Mouse (Mus musculus) cerebellum, postnatal 36 days (tissue): ENCODE results near the gene Ece1.

Experiments
- DNase-seq, 2 experiments: peaks; one replicate each; pipeline ENCODE4 v3.0.0; 2021 to 2022; ENCODE audit warnings: mixed read lengths in 2 of 2

Gene Ece1

GRCm38 (mm10) chr4:137992890-137993289, 130.9 kb downstream of the Ece1 start, which contains the start of gene Eif4g3:
Eif4g3 (plus strand) TSS chr4:137993022.
- no peak for DNase-seq

GRCm38 (mm10) chr4:137993291-137993758, 131.3 kb downstream of the Ece1 start:
- peak; percentile 100 for DNase-seq

GRCm38 (mm10) chr4:137993821-137994561, 132.0 kb downstream of the Ece1 start:
- peak; percentile 54 for DNase-seq

GRCm38 (mm10) chr4:137994562-137995336, 132.7 kb downstream of the Ece1 start:
- no peak for DNase-seq

GRCm38 (mm10) chr4:137995399-137995798, 133.4 kb downstream of the Ece1 start:
- DNase-seq: peak; percentile 38 to 49

GRCm38 (mm10) chr4:137998232-137998631, 136.2 kb downstream of the Ece1 start:
- no peak for DNase-seq

GRCm38 (mm10) chr4:138000682-138001081, 138.6 kb downstream of the Ece1 start:
- DNase-seq: peak; percentile 58 to 64

GRCm38 (mm10) chr4:138003909-138004610, 142.0 kb downstream of the Ece1 start:
- no peak for DNase-seq

- DNase-seq: no peak
Measured at GRCm38 (mm10) chr4:138005781-138006180, 143.7 kb downstream of the Ece1 start.

- no peak for DNase-seq
Measured at GRCm38 (mm10) chr4:138006951-138007613, 145.0 kb downstream of the Ece1 start.

GRCm38 (mm10) chr4:138008646-138009045, 146.6 kb downstream of the Ece1 start:
- DNase-seq: no peak

GRCm38 (mm10) chr4:138009786-138010502, 147.9 kb downstream of the Ece1 start:
- DNase-seq: peak; percentile 45 to 57

- DNase-seq: no peak
Measured at GRCm38 (mm10) chr4:138013723-138014479, 151.9 kb downstream of the Ece1 start.
